Mouse (Mus musculus): ENCODE data around the gene Slc5a11. TPM values are rescaled to one million over a fixed set of nuclear protein-coding genes. Genes with fewer than 3 reads are reported as not detected.

The Slc5a11 gene
- total and polyA plus RNA-seq, 2 experiments from 2014 or later: 0.10 TPM; not detected in 1

GRCm38 (mm10) chr7:123279797-123280196 is 65.2 kb downstream of the Slc5a11 start:
- H3K36me3 ChIP-seq (replicated peaks; ENCODE audit: control insufficient read depth, insufficient read depth, low read length): peaks cover 28% of the 10 kb centered on the region

DNA sequence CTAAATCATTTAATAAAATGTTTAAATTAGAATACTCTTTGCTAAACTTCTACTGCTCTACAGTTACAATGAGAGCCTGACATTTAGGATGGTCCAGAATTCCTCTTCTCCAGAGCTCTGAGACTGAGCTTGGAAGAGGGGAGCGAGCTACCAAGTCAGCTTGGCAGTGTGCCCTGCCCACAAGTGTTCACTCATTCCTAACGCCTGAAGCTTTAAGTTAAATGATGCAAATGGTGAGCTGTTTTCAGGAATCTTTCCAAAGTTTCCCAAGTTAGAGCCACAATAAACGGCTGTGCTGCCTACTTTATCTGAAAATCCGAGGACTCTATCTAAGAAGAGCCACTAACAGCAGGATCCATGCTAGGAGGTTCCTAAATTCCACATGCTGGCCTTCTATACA is 69.2 kb downstream of the Slc5a11 start:
- peaks cover 44% of the 10 kb centered on the region for H3K36me3 ChIP-seq (replicated peaks; ENCODE audit: control insufficient read depth, insufficient read depth, low read length)
- WGBS: 32% methylated on average over 4 of the region's 4 CpGs
- TF ChIP-seq CTCF (IDR thresholded peaks at IDR 0.05; ENCODE audit: low read depth): no peak
- no peak for TF ChIP-seq EP300 (IDR thresholded peaks at IDR 0.05; ENCODE audit: low read depth)

More at GRCm38 (mm10) chr7:123279797-123280196, 65.2 kb downstream of the Slc5a11 start:
- no peaks in the 10 kb centered on the region for H3K27me3 ChIP-seq (ENCODE audit: control insufficient read depth, insufficient read depth, low read length)
- H3K9ac ChIP-seq (replicated peaks; ENCODE audit: low read depth, low read length): no peak overlapping the region
- TF ChIP-seq EP300 (IDR thresholded peaks at IDR 0.05; ENCODE audit: low read depth) (no peak), CTCF (IDR thresholded peaks at IDR 0.05; ENCODE audit: low read depth) (no peak)
- H3K27ac ChIP-seq (ENCODE audit: low read depth): no peak overlapping the region
- no peaks in the 10 kb centered on the region for H3K9me3 ChIP-seq (replicated peaks; ENCODE audit: control insufficient read depth, low read length)
- whole genome bisulfite sequencing: 90% methylated on average over 4 of the region's 4 CpGs
- DNase-seq (ENCODE audit: low spot score) (no peak), ATAC-seq (ENCODE audit: insufficient read depth, low read depth) (no peak)
- no peak overlapping the region for H3K4me2 ChIP-seq (ENCODE audit: low read depth, low read length)
- H3K4me1 ChIP-seq (ENCODE audit: control insufficient read depth, insufficient read depth): no peaks in the 10 kb centered on the region
- no peak overlapping the region for H3K4me3 ChIP-seq (ENCODE audit: low read depth, low read length)

GRCm38 (mm10) chr7:123285896-123286295 is 71.3 kb downstream of the Slc5a11 start:
- no peaks in the 10 kb centered on the region for H3K9me3 ChIP-seq (replicated peaks; ENCODE audit: control insufficient read depth, low read length)
- no peak for DNase-seq (ENCODE audit: low spot score)
- H3K4me1 ChIP-seq (ENCODE audit: control insufficient read depth, insufficient read depth): no peaks in the 10 kb centered on the region
- H3K36me3 ChIP-seq (replicated peaks; ENCODE audit: control insufficient read depth, insufficient read depth, low read length): peaks cover 50% of the 10 kb centered on the region
- no peak for ATAC-seq (ENCODE audit: insufficient read depth, low read depth)
- H3K4me2 ChIP-seq (ENCODE audit: low read depth, low read length): no peak overlapping the region
- no peak overlapping the region for H3K4me3 ChIP-seq (ENCODE audit: low read depth, low read length)
- no peak overlapping the region for H3K27ac ChIP-seq (ENCODE audit: low read depth)
- no peaks in the 10 kb centered on the region for H3K27me3 ChIP-seq (ENCODE audit: control insufficient read depth, insufficient read depth, low read length)
- 95% methylated on average over 5 of the region's 5 CpGs for WGBS
- TF ChIP-seq EP300 (IDR thresholded peaks at IDR 0.05; ENCODE audit: low read depth): no peak
- no peak for TF ChIP-seq CTCF (IDR thresholded peaks at IDR 0.05; ENCODE audit: low read depth)
- no peak overlapping the region for H3K9ac ChIP-seq (replicated peaks; ENCODE audit: low read depth, low read length)

More for the DNA sequence above, 69.2 kb downstream of the Slc5a11 start:
- H3K9me3 ChIP-seq (replicated peaks; ENCODE audit: control insufficient read depth, low read length): no peaks in the 10 kb centered on the region
- H3K4me3 ChIP-seq (ENCODE audit: low read depth, low read length): no peak overlapping the region
- ATAC-seq (ENCODE audit: insufficient read depth, low read depth) (no peak), DNase-seq (ENCODE audit: low spot score) (no peak)
- H3K27ac ChIP-seq (ENCODE audit: low read depth): no peak overlapping the region
- H3K4me1 ChIP-seq (ENCODE audit: control insufficient read depth, insufficient read depth): no peaks in the 10 kb centered on the region
- no peaks in the 10 kb centered on the region for H3K27me3 ChIP-seq (ENCODE audit: control insufficient read depth, insufficient read depth, low read length)
- no peak overlapping the region for H3K4me2 ChIP-seq (ENCODE audit: low read depth, low read length)
- H3K9ac ChIP-seq (replicated peaks; ENCODE audit: low read depth, low read length): no peak overlapping the region

DNA sequence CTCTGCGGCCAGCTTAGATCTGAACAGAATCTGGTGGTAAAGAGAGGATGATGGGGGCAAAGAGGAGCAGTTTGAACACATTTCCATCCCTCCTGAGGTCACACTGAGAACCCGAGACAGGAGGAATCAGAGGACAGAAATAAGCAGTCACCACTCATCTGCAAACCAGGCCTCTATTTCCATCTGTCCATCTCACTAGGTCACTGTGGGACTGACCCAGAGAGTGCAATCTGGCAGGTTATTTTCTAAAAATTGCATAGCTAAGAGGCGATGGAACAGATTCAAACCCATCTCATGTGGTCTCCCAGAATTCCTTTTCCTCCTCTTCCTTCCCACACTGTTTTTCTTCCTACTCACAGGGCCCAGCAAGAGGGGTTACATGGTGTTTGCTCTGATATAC is 73.3 kb downstream of the Slc5a11 start:
- DNase-seq (ENCODE audit: low spot score) (no peak), ATAC-seq (ENCODE audit: insufficient read depth, low read depth) (no peak)
- Histone ChIP-seq H3K9me3 (replicated peaks; ENCODE audit: control insufficient read depth, low read length) (no peaks in the 10 kb centered on the region), H3K9ac (replicated peaks; ENCODE audit: low read depth, low read length) (no peak overlapping the region), H3K36me3 (replicated peaks; ENCODE audit: control insufficient read depth, insufficient read depth, low read length) (peaks cover 63% of the 10 kb centered on the region), H3K4me2 (ENCODE audit: low read depth, low read length) (no peak overlapping the region), H3K4me3 (ENCODE audit: low read depth, low read length) (no peak overlapping the region), H3K27ac (ENCODE audit: low read depth) (no peak overlapping the region), H3K27me3 (ENCODE audit: control insufficient read depth, insufficient read depth, low read length) (no peaks in the 10 kb centered on the region), H3K4me1 (ENCODE audit: control insufficient read depth, insufficient read depth) (no peaks in the 10 kb centered on the region)
- no peak for TF ChIP-seq EP300 (IDR thresholded peaks at IDR 0.05; ENCODE audit: low read depth)
- no peak for TF ChIP-seq CTCF (IDR thresholded peaks at IDR 0.05; ENCODE audit: low read depth)
- 87% methylated on average over 3 of the region's 3 CpGs for WGBS

GRCm38 (mm10) chr7:123289176-123289575 is 74.6 kb downstream of the Slc5a11 start:
- H3K9ac ChIP-seq (replicated peaks; ENCODE audit: low read depth, low read length): no peak overlapping the region
- H3K27ac ChIP-seq (ENCODE audit: low read depth): no peak overlapping the region
- WGBS: 70% methylated on average over 4 of the region's 4 CpGs
- no peak overlapping the region for H3K4me3 ChIP-seq (ENCODE audit: low read depth, low read length)
- H3K27me3 ChIP-seq (ENCODE audit: control insufficient read depth, insufficient read depth, low read length): no peaks in the 10 kb centered on the region
- DNase-seq (ENCODE audit: low spot score): no peak
- no peaks in the 10 kb centered on the region for H3K4me1 ChIP-seq (ENCODE audit: control insufficient read depth, insufficient read depth)
- no peak for ATAC-seq (ENCODE audit: insufficient read depth, low read depth)
- H3K36me3 ChIP-seq (replicated peaks; ENCODE audit: control insufficient read depth, insufficient read depth, low read length): peaks cover 65% of the 10 kb centered on the region
- TF ChIP-seq CTCF (IDR thresholded peaks at IDR 0.05; ENCODE audit: low read depth) (no peak), EP300 (IDR thresholded peaks at IDR 0.05; ENCODE audit: low read depth) (no peak)
- H3K4me2 ChIP-seq (ENCODE audit: low read depth, low read length): no peak overlapping the region
- H3K9me3 ChIP-seq (replicated peaks; ENCODE audit: control insufficient read depth, low read length): no peaks in the 10 kb centered on the region

GRCm38 (mm10) chr7:123291942-123292341 is 77.4 kb downstream of the Slc5a11 start:
- no peak for DNase-seq (ENCODE audit: low spot score)
- no peaks in the 10 kb centered on the region for H3K4me1 ChIP-seq (ENCODE audit: control insufficient read depth, insufficient read depth)
- H3K9ac ChIP-seq (replicated peaks; ENCODE audit: low read depth, low read length): no peak overlapping the region
- no peak overlapping the region for H3K4me2 ChIP-seq (ENCODE audit: low read depth, low read length)
- H3K9me3 ChIP-seq (replicated peaks; ENCODE audit: control insufficient read depth, low read length): no peaks in the 10 kb centered on the region
- no peak overlapping the region for H3K27ac ChIP-seq (ENCODE audit: low read depth)
- TF ChIP-seq EP300 (IDR thresholded peaks at IDR 0.05; ENCODE audit: low read depth) (no peak), CTCF (IDR thresholded peaks at IDR 0.05; ENCODE audit: low read depth) (no peak)
- no peak for ATAC-seq (ENCODE audit: insufficient read depth, low read depth)
- no peak overlapping the region for H3K4me3 ChIP-seq (ENCODE audit: low read depth, low read length)
- 77% methylated on average over 8 of the region's 8 CpGs for WGBS
- H3K27me3 ChIP-seq (ENCODE audit: control insufficient read depth, insufficient read depth, low read length): no peaks in the 10 kb centered on the region
- peaks cover 72% of the 10 kb centered on the region for H3K36me3 ChIP-seq (replicated peaks; ENCODE audit: control insufficient read depth, insufficient read depth, low read length)

All from heart, postnatal 0 days (tissue).